Mouse (Mus musculus) kidney, adult 2 months (tissue): ENCODE measurements around the gene Sap30. TPM values are rescaled to one million over a fixed set of nuclear protein-coding genes. Genes with fewer than 3 reads are reported as not detected.
"Not testable (repeated sequence)": the region's sequence is repeated elsewhere in the genome, so short reads cannot be mapped to it uniquely, and the experiment has no call there.

Experiments
- DNase-seq: peaks from one replicate; pipeline ENCODE4 v3.0.0; 2021
- H3K27ac ChIP-seq: fragments of 200-500 bp; 2 replicates; pipeline ENCODE4 v1.5.1; 2012; ENCODE audit warnings: low read depth, low read length, control low read depth, inconsistent platforms; ENCODE audit not compliant: insufficient read depth
- H3K27me3 ChIP-seq: fragments of 200-500 bp; replicated peaks from 2 replicates; pipeline ENCODE4 v1.6.1; 2012; ENCODE audit warnings: mild to moderate bottlenecking, moderate library complexity, low read length, inconsistent platforms; ENCODE audit not compliant: control insufficient read depth, insufficient read depth
- H3K36me3 ChIP-seq: fragments of 200-500 bp; 2 replicates; pipeline ENCODE4 v1.6.1; 2012; ENCODE audit warnings: mild to moderate bottlenecking, moderate library complexity, low read length, inconsistent platforms; ENCODE audit not compliant: control insufficient read depth, insufficient read depth
- H3K4me1 ChIP-seq: fragments of 200-500 bp; 2 replicates; pipeline ENCODE4 v1.6.1; 2011; ENCODE audit warnings: low read length; ENCODE audit not compliant: control insufficient read depth, insufficient read depth
- H3K4me3 ChIP-seq: fragments of 200-500 bp; 2 replicates; pipeline ENCODE4 v1.5.1; 2011; ENCODE audit warnings: mild to moderate bottlenecking, low read depth, low read length, control low read depth; ENCODE audit not compliant: insufficient read depth
- CTCF ChIP-seq: fragments of 200-500 bp; conservative IDR thresholded peaks from 2 replicates; pipeline ENCODE4 v1.5.1; 2011; ENCODE audit warnings: low read depth, mild to moderate bottlenecking, control low read depth, low read length, moderate library complexity, mixed read lengths; ENCODE audit not compliant: insufficient read depth, insufficient read length
- POLR2A ChIP-seq: fragments of 200-500 bp; IDR thresholded peaks from one replicate; pipeline ENCODE4 v1.6.1; 2011; ENCODE audit warnings: low read depth, low read length, control low read depth
- WGBS: fragments of 180-500 bp; shearing (Covaris S2); methylation state at CpG from one replicate; pipeline ENCODE4 v1.1.7; 2018; 5-methylcytosine and 5-hydroxymethylcytosine counted together
- polyA plus RNA-seq: library from polyadenylated mRNA; depleted of rRNA; stranded (reverse); fragments of >200 nt; gene quantifications from 2 replicates; pipeline ENCODE4 v1.2.3, GENCODE M21; 2012

Gene Sap30
- polyA plus RNA-seq, 1 experiment = 26.6 TPM

- Histone ChIP-seq H3K27ac (no peak overlapping the region), H3K4me3 (no peak overlapping the region), H3K27me3 (no peaks in the 10 kb centered on the region), H3K4me1 (no peaks in the 10 kb centered on the region; the same call in 1 of the 2 replicates), H3K36me3 (0 out of 2 replicates have a peak, but pooled peaks cover 1% of the 10 kb centered on the region)
- 100% methylated on average over 1 of the region's 1 CpGs for WGBS
- DNase-seq = no peak
- TF ChIP-seq POLR2A (no peak), CTCF (no peak)
Observed at GRCm38 (mm10) chr8:57528036-57528435, 40.4 kb upstream of the Sap30 start.

GRCm38 (mm10) chr8:57520186-57520786 is 32.6 kb upstream of the Sap30 start:
- DNase-seq = no peak
- Histone ChIP-seq H3K36me3 (peaks cover 4% of the 10 kb centered on the region; the same call in 1 of the 2 replicates), H3K27me3 (no peaks in the 10 kb centered on the region), H3K4me3 (no peak overlapping the region), H3K27ac (no peak overlapping the region), H3K4me1 (no peaks in the 10 kb centered on the region)
- WGBS = 68% methylated on average over 12 of the region's 12 CpGs
- TF ChIP-seq POLR2A (no peak), CTCF (no peak)

GRCm38 (mm10) chr8:57517723-57518122 is 30.1 kb upstream of the Sap30 start:
- H3K4me3 ChIP-seq = no peak overlapping the region
- peaks cover 2% of the 10 kb centered on the region; the same call in 1 of the 2 replicates for H3K36me3 ChIP-seq
- no peak for DNase-seq
- 90% methylated on average over 3 of the region's 3 CpGs for WGBS
- no peaks in the 10 kb centered on the region for H3K27me3 ChIP-seq
- no peak overlapping the region for H3K27ac ChIP-seq
- TF ChIP-seq POLR2A = no peak
- no peak for TF ChIP-seq CTCF
- H3K4me1 ChIP-seq = no peaks in the 10 kb centered on the region

GRCm38 (mm10) chr8:57516685-57517084 is 29.0 kb upstream of the Sap30 start:
- H3K27me3 ChIP-seq, DNase-seq, H3K27ac ChIP-seq, H3K4me1 ChIP-seq, H3K36me3 ChIP-seq, H3K4me3 ChIP-seq: not testable (repeated sequence)
- WGBS = 90% methylated on average over 5 of the region's 5 CpGs

- peak overlapping the region; percentile 72 for H3K4me3 ChIP-seq
- 13% methylated on average over 10 of the region's 10 CpGs for WGBS
- H3K4me1 ChIP-seq, DNase-seq, H3K27me3 ChIP-seq, H3K36me3 ChIP-seq, H3K27ac ChIP-seq: not testable (repeated sequence)
Observed at GRCm38 (mm10) chr8:57513178-57513661, 25.6 kb upstream of the Sap30 start.

GRCm38 (mm10) chr8:57512141-57513056 is 24.7 kb upstream of the Sap30 start:
- TF ChIP-seq CTCF (no peak), POLR2A (no peak)
- H3K4me3 ChIP-seq = peak overlapping the region; percentile 72
- peak overlapping the region; percentile 94 for H3K27ac ChIP-seq
- no peaks in the 10 kb centered on the region for H3K27me3 ChIP-seq
- H3K4me1 ChIP-seq = 0 out of 2 replicates have a peak, but pooled peaks cover 3% of the 10 kb centered on the region
- under 1% methylated on average over 73 of the region's 96 CpGs for WGBS
- H3K36me3 ChIP-seq = peaks cover 2% of the 10 kb centered on the region; the same call in 1 of the 2 replicates
- peak; percentile 9 for DNase-seq

GRCm38 (mm10) chr8:57511316-57512118 is 23.9 kb upstream of the Sap30 start, which contains the start of gene Hmgb2:
Hmgb2 (plus strand) TSS chr8:57511907.
- TF ChIP-seq POLR2A (peak; percentile 95), CTCF (no peak)
- peak within 1 kb of the TSS; percentile 72 for H3K4me3 ChIP-seq
- WGBS = under 1% methylated on average over 63 of the region's 63 CpGs
- H3K27me3 ChIP-seq = no peaks in the 10 kb centered on the region
- H3K36me3 ChIP-seq = peaks cover 2% of the 10 kb centered on the region; the same call in 1 of the 2 replicates
- DNase-seq = peak; percentile 100
- H3K4me1 ChIP-seq = 0 out of 2 replicates have a peak, but pooled peaks cover 3% of the 10 kb centered on the region
- H3K27ac ChIP-seq = peak within 1 kb of the TSS; percentile 94
